Mouse (Mus musculus) hindbrain, embryonic 16.5 days (tissue): ENCODE results near the gene Smpx. TPM values are rescaled to one million over a fixed set of nuclear protein-coding genes. Genes with fewer than 3 reads are reported as not detected.

Experiments
- ATAC-seq: fragments of 200-750 bp; cut with Nextera tagmentation; 2 replicates; pipeline ENCODE4 v1.8.0; 2017; ENCODE audit warnings: moderate TSS enrichment, moderate library complexity
- H3K27ac ChIP-seq: fragments of 300-500 bp; sonication (generic); 2 replicates; pipeline ENCODE4 v1.5.1; 2014; ENCODE audit warnings: low read depth, mild to moderate bottlenecking, control low read depth, low read length, moderate library complexity
- H3K27me3 ChIP-seq: fragments of 300-500 bp; sonication (generic); replicated peaks from 2 replicates; pipeline ENCODE4 v1.6.1; 2014; ENCODE audit warnings: low read length; ENCODE audit not compliant: control insufficient read depth, insufficient read depth
- H3K36me3 ChIP-seq: fragments of 300-500 bp; sonication (generic); 2 replicates; pipeline ENCODE4 v1.6.1; 2014; ENCODE audit warnings: mild to moderate bottlenecking, low read length, moderate library complexity, mixed read lengths; ENCODE audit not compliant: control insufficient read depth, insufficient read depth
- H3K4me1 ChIP-seq: fragments of 300-500 bp; sonication (generic); 2 replicates; pipeline ENCODE4 v1.6.1; 2014; ENCODE audit warnings: low read depth, low read length; ENCODE audit not compliant: control insufficient read depth, insufficient read depth
- H3K4me2 ChIP-seq: fragments of 300-500 bp; sonication (generic); 2 replicates; pipeline ENCODE4 v1.6.1; 2014; ENCODE audit warnings: mild to moderate bottlenecking, low read length, control low read depth, moderate library complexity
- H3K4me3 ChIP-seq: fragments of 300-500 bp; sonication (generic); 2 replicates; pipeline ENCODE4 v1.5.1; 2014; ENCODE audit warnings: mild to moderate bottlenecking, low read length, control low read depth, moderate library complexity
- H3K9ac ChIP-seq: fragments of 300-500 bp; sonication (generic); 2 replicates; pipeline ENCODE4 v1.6.1; 2014; ENCODE audit warnings: low read depth, mild to moderate bottlenecking, control low read depth, low read length, moderate library complexity
- H3K9me3 ChIP-seq: fragments of 300-500 bp; sonication (generic); 2 replicates; pipeline ENCODE4 v1.6.1; 2014; ENCODE audit warnings: mild to moderate bottlenecking, low read length, moderate library complexity; ENCODE audit not compliant: control insufficient read depth
- WGBS: fragments of 180-500 bp; shearing (Covaris S2); extraction: QIAGEN DNeasy Blood & Tissue Kit; methylation state at CpG from one replicate; pipeline ENCODE4 v1.1.7; 2014; 5-methylcytosine and 5-hydroxymethylcytosine counted together
- polyA plus RNA-seq: library from polyadenylated mRNA; unstranded; fragments of >200 nt; fragmentation: Nextera tagmentation; extraction: Ambion mirVana; gene quantifications from 2 replicates; pipeline ENCODE4 v1.2.1, GENCODE M21; 2015

The Smpx gene
- 2.6 TPM in 1 of 2 replicates, not detected in the other for polyA plus RNA-seq

DNA sequence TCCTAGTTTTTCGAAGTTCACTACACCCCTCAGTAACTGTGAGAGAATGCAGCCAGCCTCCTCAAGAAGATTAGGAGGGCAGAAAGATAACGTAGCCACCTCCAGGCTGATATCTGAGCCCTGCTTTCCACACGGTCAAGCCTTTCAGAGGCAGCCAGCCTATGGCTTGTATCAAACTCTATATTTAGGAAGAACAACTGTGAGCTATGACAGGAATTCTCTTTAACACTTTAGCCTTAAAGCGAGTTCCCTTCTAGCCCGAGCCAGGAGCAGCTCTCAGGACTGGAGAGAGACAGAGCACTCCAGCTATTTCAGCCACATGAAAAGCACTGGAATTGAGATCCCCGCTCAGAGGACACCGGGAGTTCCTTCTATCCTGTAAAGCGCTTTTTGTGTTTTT is at the start of gene Smpx:
TSS of gene Smpx (plus strand) at position 49 of the 400 bp plus-strand sequence.
- 71% methylated on average over 8 of the region's 8 CpGs for WGBS
- no peak within 1 kb of the TSS for H3K9ac ChIP-seq
- H3K4me3 ChIP-seq = no peak within 1 kb of the TSS
- H3K4me2 ChIP-seq = no peak within 1 kb of the TSS
- no peak for ATAC-seq
- H3K4me1 ChIP-seq = no peaks in the 10 kb centered on the region
- H3K36me3 ChIP-seq = no peaks in the 10 kb centered on the region
- no peaks in the 10 kb centered on the region for H3K27me3 ChIP-seq
- H3K9me3 ChIP-seq = no peaks in the 10 kb centered on the region
- H3K27ac ChIP-seq = no peak within 1 kb of the TSS

DNA sequence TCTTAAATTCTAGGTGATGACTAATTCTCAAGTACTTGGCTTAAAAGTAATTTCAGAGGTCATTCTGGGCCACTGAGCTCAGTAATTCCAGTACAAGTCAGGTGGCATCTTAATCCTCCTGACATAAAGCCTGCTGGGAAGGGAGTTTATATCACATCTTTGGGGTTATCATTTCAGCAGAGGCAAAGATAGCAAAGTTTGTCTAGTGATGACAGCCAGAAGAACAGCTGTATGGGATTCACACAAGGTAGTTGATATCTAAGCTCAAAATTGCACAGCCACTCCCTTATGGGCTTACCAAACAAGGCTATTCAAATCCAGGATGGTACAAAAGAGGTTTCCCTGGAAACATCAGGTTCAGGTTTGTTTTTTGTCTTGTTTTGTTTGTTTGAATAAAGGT is 43.7 kb upstream of the Smpx start:
- no peaks in the 10 kb centered on the region for H3K4me1 ChIP-seq
- no peak overlapping the region for H3K4me2 ChIP-seq
- H3K4me3 ChIP-seq = no peak overlapping the region
- H3K36me3 ChIP-seq = no peaks in the 10 kb centered on the region
- H3K9me3 ChIP-seq = no peaks in the 10 kb centered on the region
- H3K27ac ChIP-seq = no peak overlapping the region
- no peak overlapping the region for H3K9ac ChIP-seq
- H3K27me3 ChIP-seq = no peaks in the 10 kb centered on the region
- no peak for ATAC-seq

DNA sequence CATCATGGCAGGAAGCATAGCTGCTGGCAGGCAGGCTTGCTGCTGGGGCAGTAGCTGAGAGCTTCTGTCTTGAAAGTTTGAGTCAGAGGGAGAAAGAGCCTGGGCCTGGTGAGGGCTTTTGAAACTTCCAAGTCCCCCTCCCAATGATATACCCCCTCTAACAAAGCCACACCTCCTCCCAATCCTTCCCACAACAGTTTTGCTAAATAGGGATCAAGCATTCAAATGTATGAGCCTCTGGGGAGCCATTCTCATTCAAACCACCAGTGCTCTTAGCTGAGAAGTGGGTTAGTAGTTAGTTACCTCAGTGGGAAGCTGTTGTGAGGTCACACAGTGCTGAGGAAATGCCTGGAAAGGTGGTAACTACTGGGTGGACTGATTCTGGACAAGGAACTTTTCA is 41.4 kb upstream of the Smpx start:
- no peak for ATAC-seq
- no peaks in the 10 kb centered on the region for H3K9me3 ChIP-seq

DNA sequence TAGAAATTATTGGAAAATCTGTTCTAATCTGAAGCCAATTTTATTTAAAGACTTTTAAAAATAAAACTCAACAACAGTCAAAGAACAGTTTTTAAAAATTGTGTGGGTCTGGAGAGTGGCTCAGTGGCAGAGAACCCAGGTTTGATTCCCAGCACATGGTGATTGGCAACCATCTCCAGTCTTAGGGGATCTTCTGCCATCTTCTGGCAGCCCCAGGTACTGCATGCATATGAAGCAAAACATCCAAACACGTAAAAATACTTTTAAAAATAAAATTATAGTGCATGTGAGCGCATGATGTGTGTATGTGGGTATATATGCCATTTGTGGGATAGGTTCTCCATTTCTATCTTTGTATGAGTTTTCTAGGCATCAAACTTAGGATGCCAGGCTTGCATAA is 26.9 kb upstream of the Smpx start:
- Histone ChIP-seq H3K9ac (no peak overlapping the region), H3K36me3 (no peaks in the 10 kb centered on the region), H3K27me3 (no peaks in the 10 kb centered on the region), H3K4me1 (no peaks in the 10 kb centered on the region), H3K9me3 (no peaks in the 10 kb centered on the region), H3K27ac (no peak overlapping the region), H3K4me3 (no peak overlapping the region), H3K4me2 (no peak overlapping the region)
- WGBS = 82% methylated on average over 2 of the region's 2 CpGs
- no peak for ATAC-seq

More for the DNA sequence above, 41.4 kb upstream of the Smpx start:
- no peaks in the 10 kb centered on the region for H3K36me3 ChIP-seq
- H3K4me1 ChIP-seq = no peaks in the 10 kb centered on the region
- H3K27ac ChIP-seq = no peak overlapping the region
- no peak overlapping the region for H3K9ac ChIP-seq
- H3K27me3 ChIP-seq = no peaks in the 10 kb centered on the region
- no peak overlapping the region for H3K4me2 ChIP-seq
- no peak overlapping the region for H3K4me3 ChIP-seq

DNA sequence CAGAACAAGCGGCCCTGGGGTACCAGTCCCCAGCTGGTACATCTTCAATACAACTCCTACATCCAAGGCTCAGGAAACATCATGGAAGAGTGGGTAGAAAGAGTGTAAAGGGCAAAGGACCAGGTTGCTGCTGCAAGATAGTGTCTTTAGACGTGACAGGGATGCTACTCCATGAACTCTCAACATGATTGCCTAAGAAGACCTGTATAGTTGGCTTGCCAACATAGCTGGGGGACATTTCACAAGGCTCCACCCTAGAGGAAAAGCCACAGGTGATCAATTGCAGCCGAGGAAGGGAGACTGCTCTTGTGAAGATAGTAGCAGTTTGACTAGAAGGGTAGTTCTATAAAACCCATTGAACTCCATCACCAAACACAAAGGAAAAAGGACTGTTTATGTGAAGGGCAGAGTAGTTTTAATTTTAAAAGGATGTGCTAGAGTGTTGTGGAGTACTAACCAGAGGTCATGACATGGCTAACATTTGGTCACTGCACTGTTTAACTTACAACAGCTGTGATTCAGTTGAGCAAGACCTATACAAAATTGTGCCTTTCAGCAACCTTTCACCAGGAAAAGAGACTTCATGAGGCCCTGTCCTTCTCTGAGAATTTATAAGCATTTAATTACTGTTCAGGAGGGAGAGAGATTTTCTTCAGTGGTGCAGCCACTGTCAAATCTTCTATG is 23.9 kb upstream of the Smpx start:
- H3K4me1 ChIP-seq = no peaks in the 10 kb centered on the region
- WGBS = 73% methylated on average over 3 of the region's 3 CpGs
- no peaks in the 10 kb centered on the region for H3K9me3 ChIP-seq
- no peak overlapping the region for H3K4me3 ChIP-seq
- no peak for ATAC-seq
- H3K36me3 ChIP-seq = no peaks in the 10 kb centered on the region
- no peaks in the 10 kb centered on the region for H3K27me3 ChIP-seq
- H3K9ac ChIP-seq = no peak overlapping the region
- no peak overlapping the region for H3K27ac ChIP-seq
- no peak overlapping the region for H3K4me2 ChIP-seq

DNA sequence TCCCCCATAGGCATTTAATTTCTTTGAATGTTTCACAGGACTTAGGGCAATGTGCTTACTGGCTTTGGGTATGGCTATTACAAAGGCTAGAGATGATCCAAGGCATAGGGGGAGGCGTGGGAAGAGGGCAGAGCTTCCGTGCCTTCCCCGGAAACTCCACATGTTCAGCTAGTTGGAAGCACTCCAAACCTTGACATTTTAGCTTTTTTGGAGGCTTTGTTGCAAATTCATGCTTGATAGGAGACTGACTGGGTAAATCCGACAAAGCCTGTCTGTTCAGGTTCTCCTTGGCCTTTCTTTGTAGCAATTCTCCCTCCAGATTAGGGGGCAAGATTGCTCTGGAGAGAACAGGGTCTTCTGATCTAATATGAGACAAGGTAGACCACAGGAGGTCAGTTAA is 7.5 kb upstream of the Smpx start:
- Histone ChIP-seq H3K9me3 (no peaks in the 10 kb centered on the region), H3K4me2 (no peak overlapping the region), H3K27ac (no peak overlapping the region), H3K4me1 (no peaks in the 10 kb centered on the region), H3K36me3 (no peaks in the 10 kb centered on the region), H3K9ac (no peak overlapping the region), H3K4me3 (no peak overlapping the region), H3K27me3 (no peaks in the 10 kb centered on the region)
- WGBS = 66% methylated on average over 4 of the region's 4 CpGs
- no peak for ATAC-seq

DNA sequence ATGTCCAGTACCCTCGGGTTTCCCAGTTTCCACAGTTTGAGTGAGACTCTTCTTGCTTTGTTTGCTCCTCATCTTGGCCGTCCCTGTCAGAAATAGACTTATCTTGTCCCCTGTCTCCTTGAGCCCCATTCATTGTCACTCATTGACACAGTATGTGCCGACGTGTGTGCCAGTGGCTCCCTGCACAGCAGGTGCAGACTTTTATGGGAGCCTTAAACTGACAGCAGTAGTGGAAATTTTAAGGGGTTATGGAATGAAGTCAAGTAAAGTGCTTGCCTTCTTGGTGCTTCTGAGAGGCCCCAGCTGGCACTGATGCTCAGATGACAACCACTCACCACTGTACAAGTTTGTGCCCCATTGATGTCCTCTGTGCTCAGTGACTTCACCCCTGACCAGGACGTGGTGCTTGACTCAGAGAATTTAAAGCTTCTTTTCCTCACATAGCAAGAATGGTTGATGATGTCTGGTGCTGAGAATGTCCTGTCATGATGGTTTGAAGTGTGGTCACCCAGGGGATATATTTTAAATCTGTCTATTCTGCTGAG is 1.0 kb upstream of the Smpx start:
- Histone ChIP-seq H3K4me1 (no peaks in the 10 kb centered on the region), H3K4me3 (no peak overlapping the region), H3K4me2 (no peak overlapping the region), H3K36me3 (no peaks in the 10 kb centered on the region), H3K9ac (no peak overlapping the region), H3K9me3 (no peaks in the 10 kb centered on the region), H3K27me3 (no peaks in the 10 kb centered on the region), H3K27ac (no peak overlapping the region)
- WGBS = 65% methylated on average over 5 of the region's 5 CpGs
- ATAC-seq = no peak

DNA sequence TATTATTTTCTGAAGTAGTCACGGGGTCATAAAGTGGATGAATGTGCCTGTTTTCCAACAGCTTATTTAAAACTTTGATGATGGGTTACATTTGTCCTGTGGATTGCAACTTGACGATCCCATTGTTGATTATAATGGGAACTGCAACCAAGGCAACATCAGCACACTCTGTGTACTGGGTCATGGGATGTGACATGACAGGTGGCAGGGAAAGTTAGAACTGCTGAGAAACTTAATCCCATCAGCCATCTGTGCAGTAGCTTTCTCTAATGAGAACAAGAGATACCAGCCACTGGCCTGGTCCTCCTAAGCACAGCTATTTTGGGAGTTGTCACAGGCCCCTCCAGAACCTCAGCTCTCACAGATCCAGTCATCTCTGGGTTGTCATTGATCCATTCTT is 8.5 kb downstream of the Smpx start:
- Histone ChIP-seq H3K4me2 (no peak overlapping the region), H3K4me3 (no peak overlapping the region), H3K9me3 (no peaks in the 10 kb centered on the region), H3K4me1 (no peaks in the 10 kb centered on the region), H3K27me3 (no peaks in the 10 kb centered on the region), H3K27ac (no peak overlapping the region), H3K9ac (no peak overlapping the region), H3K36me3 (no peaks in the 10 kb centered on the region)
- 83% methylated on average over 2 of the region's 2 CpGs for WGBS
- ATAC-seq = no peak

DNA sequence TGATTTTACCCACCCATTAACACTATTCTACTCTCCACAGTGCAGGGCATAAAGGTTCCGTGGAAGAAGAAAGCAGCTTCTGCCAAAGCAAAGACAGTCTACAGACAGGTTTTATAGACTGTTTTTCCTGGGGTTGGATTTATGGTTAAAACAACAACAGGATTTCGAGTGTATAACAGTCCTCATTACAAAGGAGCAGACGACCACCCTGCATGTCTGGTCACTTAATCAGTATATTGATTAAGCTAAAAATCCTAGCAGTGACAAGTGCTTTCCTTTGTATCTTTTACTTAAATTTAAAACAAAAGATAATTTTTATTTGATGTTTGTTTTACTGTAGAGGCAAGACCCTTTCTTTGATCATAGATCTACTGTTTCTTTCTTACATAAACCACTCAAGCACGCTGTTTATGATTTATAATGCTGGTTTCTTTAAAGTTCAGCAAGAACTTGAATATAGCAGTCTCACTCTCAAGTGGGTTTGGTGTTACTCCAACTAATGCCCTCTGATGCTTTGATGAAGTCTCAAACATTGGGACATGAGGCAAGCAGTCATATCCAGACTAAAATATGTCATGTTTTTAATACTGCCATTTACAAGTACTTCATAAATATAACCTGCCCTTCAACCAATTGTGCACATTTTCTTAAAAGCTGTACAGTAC is 10.0 kb downstream of the Smpx start:
- H3K36me3 ChIP-seq = no peaks in the 10 kb centered on the region
- no peaks in the 10 kb centered on the region for H3K27me3 ChIP-seq
- WGBS = 67% methylated on average over 4 of the region's 4 CpGs

More for the DNA sequence above, 10.0 kb downstream of the Smpx start:
- H3K4me2 ChIP-seq = no peak overlapping the region
- H3K27ac ChIP-seq = no peak overlapping the region
- H3K9me3 ChIP-seq = no peaks in the 10 kb centered on the region
- no peak overlapping the region for H3K9ac ChIP-seq
- ATAC-seq = no peak
- no peaks in the 10 kb centered on the region for H3K4me1 ChIP-seq
- H3K4me3 ChIP-seq = no peak overlapping the region
